Mouse (Mus musculus) cerebellum, adult 9-11 months (tissue): ENCODE measurements around the gene Gm10229.
"Not testable (repeated sequence)": the region's sequence is repeated elsewhere in the genome, so short reads cannot be mapped to it uniquely, and the experiment has no call there.

Experiments used
- DNase-seq: peaks from one replicate; pipeline ENCODE4 v3.0.0; 2022

Gm10229 gene

GRCm38 (mm10) chr16:89014984-89015383 lies at the start of gene Gm10229:
Gene Gm10229 (plus strand): TSS chr16:89015284.
- not testable (repeated sequence) for DNase-seq

GRCm38 (mm10) chr16:89010659-89011058 lies 4.4 kb upstream of the Gm10229 start, which contains the start of gene Krtap22-2:
Gene Krtap22-2 (minus strand): TSS chr16:89010759.
- DNase-seq = no peak

DNA sequence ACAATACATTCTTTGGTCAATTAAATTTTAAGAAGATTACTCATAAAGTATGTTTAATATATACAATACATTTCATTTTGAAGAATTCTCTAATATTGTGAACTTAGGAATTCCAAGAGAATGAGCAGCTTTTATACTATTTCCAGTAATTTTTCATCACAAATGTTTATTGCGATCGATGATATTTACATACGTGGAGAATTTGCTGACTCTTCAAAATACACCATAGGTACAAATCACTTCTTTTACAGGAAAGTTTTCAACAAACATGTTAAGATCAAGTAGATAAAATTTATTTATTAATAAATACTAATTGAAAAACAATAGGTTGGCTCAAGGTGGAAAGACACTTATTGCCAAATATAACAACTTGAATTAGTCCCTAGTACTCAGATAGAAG lies 1.1 kb upstream of the Gm10229 start:
- DNase-seq = no peak

GRCm38 (mm10) chr16:89031399-89031798 lies 16.3 kb downstream of the Gm10229 start, which contains the start of gene Krtap6-1:
Gene Krtap6-1 (plus strand): TSS chr16:89031699.
- DNase-seq = not testable (repeated sequence)

GRCm38 (mm10) chr16:89041372-89041771 lies 26.3 kb downstream of the Gm10229 start, which contains the start of gene Gm10228:
Gene Gm10228 (minus strand): TSS chr16:89041472.
- DNase-seq = not testable (repeated sequence)

GRCm38 (mm10) chr16:89047783-89048182 lies 32.7 kb downstream of the Gm10229 start, which contains the start of gene Krtap6-5:
Gene Krtap6-5 (minus strand): TSS chr16:89047883.
- DNase-seq = no peak

DNA sequence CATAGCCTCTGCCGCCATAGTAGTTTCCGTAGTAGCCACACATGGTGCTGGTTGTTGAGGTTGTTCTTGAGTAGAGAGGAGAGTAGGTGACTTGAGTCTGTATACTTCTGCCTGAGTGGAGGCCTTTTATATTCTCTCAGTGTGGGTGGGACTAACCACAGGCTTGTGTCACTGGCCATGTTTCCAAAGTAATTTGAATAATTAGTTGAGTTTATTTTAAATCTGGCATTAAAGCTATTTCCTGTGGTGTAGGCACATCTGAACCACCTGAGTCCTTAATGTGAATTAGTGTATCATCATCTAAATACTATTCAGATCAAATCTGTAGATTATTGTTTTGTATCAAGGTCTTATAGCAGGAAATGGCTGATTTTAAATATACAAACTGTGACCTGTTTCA lies 48.8 kb downstream of the Gm10229 start, which contains the start of gene 1110025L11Rik:
1110025L11Rik (minus strand) TSS at position 101 of the 400 bp plus-strand sequence.
- DNase-seq = not testable (repeated sequence)
